Mouse (Mus musculus) stomach, postnatal 0 days (tissue): ENCODE results near the gene Hif3a.

Experiments used
- CTCF ChIP-seq: IDR thresholded peaks from 2 replicates; pipeline ENCODE4 v1.5.1; 2016; ENCODE audit warnings: antibody characterized with exemption, low read depth, mild to moderate bottlenecking, moderate library complexity
- EP300 ChIP-seq: optimal IDR thresholded peaks from 2 replicates; pipeline ENCODE3; 2016; ENCODE audit warnings: antibody characterized with exemption

DNA sequence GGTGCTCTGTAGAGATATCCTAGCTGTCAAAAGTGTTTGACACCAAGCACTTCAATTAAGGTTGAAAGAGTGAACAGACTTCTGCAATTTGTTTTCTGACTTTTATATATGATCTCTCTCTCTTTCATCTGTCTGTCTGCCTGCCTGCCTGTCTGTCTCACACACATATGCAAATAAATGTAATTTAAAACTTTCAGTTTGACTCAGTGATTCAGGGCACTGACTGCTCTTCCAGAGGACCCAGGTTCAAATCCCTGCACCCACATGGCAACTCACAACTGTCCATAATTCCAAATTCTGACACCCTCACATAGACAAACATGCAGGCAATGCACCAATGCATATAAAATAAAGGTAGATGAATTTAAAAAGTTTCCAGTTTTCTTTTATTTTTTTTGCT is 4.8 kb upstream of the Hif3a start:
- TF ChIP-seq CTCF (no peak), EP300 (no peak)
